Mouse (Mus musculus) kidney, adult 2 months (tissue): Measurements from ENCODE around the gene Hprt.

Experiments used
- CTCF ChIP-seq: fragments of 200-500 bp; conservative IDR thresholded peaks from 2 replicates; pipeline ENCODE4 v1.5.1; 2011; ENCODE audit warnings: low read depth, mild to moderate bottlenecking, control low read depth, low read length, moderate library complexity, mixed read lengths; ENCODE audit not compliant: insufficient read depth, insufficient read length
- POLR2A ChIP-seq: fragments of 200-500 bp; IDR thresholded peaks from one replicate; pipeline ENCODE4 v1.6.1; 2011; ENCODE audit warnings: low read depth, low read length, control low read depth

DNA sequence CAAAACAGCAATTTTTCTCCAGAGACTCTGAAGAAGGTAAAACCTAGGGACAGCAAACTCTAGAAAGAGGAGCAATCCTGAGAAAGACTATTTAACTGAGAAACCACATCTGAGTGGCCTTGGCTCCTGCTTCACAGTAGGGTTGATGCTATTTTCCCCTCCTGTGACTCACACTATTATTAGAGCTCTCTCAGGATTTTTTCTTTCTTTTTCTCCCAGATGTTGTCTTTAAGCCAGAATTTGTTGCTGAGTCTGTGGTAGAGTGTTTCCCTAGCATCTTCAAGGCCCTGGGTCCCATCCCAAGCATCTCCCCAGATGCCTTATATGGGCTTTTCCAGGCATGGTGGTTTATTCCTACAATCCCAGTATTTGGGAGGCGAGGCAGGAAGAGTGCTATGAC, 15.8 kb upstream of the Hprt start:
- no peak for TF ChIP-seq CTCF
- no peak for TF ChIP-seq POLR2A
